Mouse (Mus musculus) retina, embryonic 14.5 days (tissue): ENCODE results near the gene Sbk2.

Experiments
- DNase-seq: peaks from one replicate; pipeline ENCODE4 v3.0.0-alpha.2; 2015; ENCODE audit warnings: low spot score

The Sbk2 gene

GRCm38 (mm10) chr7:4953815-4954445, 10.3 kb downstream of the Sbk2 start:
- no peak for DNase-seq

GRCm38 (mm10) chr7:4950561-4951342, 13.5 kb downstream of the Sbk2 start:
- no peak for DNase-seq

GRCm38 (mm10) chr7:4948386-4948785, 15.8 kb downstream of the Sbk2 start:
- no peak for DNase-seq

GRCm38 (mm10) chr7:4947855-4948254, 16.4 kb downstream of the Sbk2 start:
- DNase-seq: no peak

- peak; percentile 94 for DNase-seq
Observed at GRCm38 (mm10) chr7:4943223-4943815, 20.9 kb downstream of the Sbk2 start.

GRCm38 (mm10) chr7:4942673-4943072, 21.5 kb downstream of the Sbk2 start:
- no peak for DNase-seq

- peak; percentile 90 for DNase-seq
Observed at GRCm38 (mm10) chr7:4940068-4940479, 24.1 kb downstream of the Sbk2 start.

GRCm38 (mm10) chr7:4938456-4938855, 25.8 kb downstream of the Sbk2 start:
- DNase-seq: peak; percentile 76

GRCm38 (mm10) chr7:4937392-4937791, 26.8 kb downstream of the Sbk2 start:
- no peak for DNase-seq

GRCm38 (mm10) chr7:4936832-4937231, 27.4 kb downstream of the Sbk2 start:
- DNase-seq: no peak

GRCm38 (mm10) chr7:4934160-4934914, 29.9 kb downstream of the Sbk2 start:
- DNase-seq: no peak

- DNase-seq: no peak
Observed at GRCm38 (mm10) chr7:4933103-4933502, 31.1 kb downstream of the Sbk2 start.

- DNase-seq: no peak
Observed at GRCm38 (mm10) chr7:4928323-4928722, 35.9 kb downstream of the Sbk2 start.

- no peak for DNase-seq
Observed at GRCm38 (mm10) chr7:4927711-4928110, 36.5 kb downstream of the Sbk2 start.

- DNase-seq: no peak
Observed at GRCm38 (mm10) chr7:4926849-4927248, 37.4 kb downstream of the Sbk2 start.

- DNase-seq: peak; percentile 65
Observed at GRCm38 (mm10) chr7:4925441-4926381, 38.5 kb downstream of the Sbk2 start, which contains the start of gene Ssc5d. Gene Ssc5d, plus strand, starts transcription at chr7:4925785.

- DNase-seq: peak; percentile 51
Observed at GRCm38 (mm10) chr7:4924891-4925301, 39.3 kb downstream of the Sbk2 start.

GRCm38 (mm10) chr7:4924483-4924882, 39.7 kb downstream of the Sbk2 start:
- peak; percentile 46 for DNase-seq

GRCm38 (mm10) chr7:4923586-4924364, 40.4 kb downstream of the Sbk2 start:
- DNase-seq: peak; percentile 55

GRCm38 (mm10) chr7:4922931-4923565, 41.2 kb downstream of the Sbk2 start:
- DNase-seq: peak; percentile 91
